10 mouse cellular contexts compared by ENCODE assay signal in genomic region chr8:114438236-114438635, GRCm38 (mm10). TPM values are rescaled to one million over a fixed set of nuclear protein-coding genes. Genes with fewer than 3 reads are reported as not detected.
DNase-seq lines count a peak whose midpoint lies in the region; ATAC-seq and TF ChIP-seq lines count a peak whose summit lies in the region.
"Had no signal": no experiment of that assay in that cellular context is flagged by ENCODE, and none has a peak within 500 bp of the region (broad histone marks: within the 10 kb centered on the region; RNA-seq: fewer than 3 reads in every experiment).

No protein-coding gene starts in this region.

- no peak overlapping the region for H3K9ac ChIP-seq in forebrain, postnatal 0 days
- H3K9ac ChIP-seq in forebrain, embryonic 16.5 days (replicated peaks; ENCODE audit: low read depth, low read length), result no peak overlapping the region
- H3K9ac ChIP-seq in lung, postnatal 0 days (replicated peaks; ENCODE audit: low read depth), result no peak overlapping the region
- H3K9ac ChIP-seq: liver, embryonic 15.5 days had no signal

- no peak overlapping the region for H3K27ac ChIP-seq in forebrain, postnatal 0 days (ENCODE audit: low read depth, low read length)
- H3K27ac ChIP-seq in forebrain, embryonic 16.5 days (ENCODE audit: low read length), result no peak overlapping the region
- H3K27ac ChIP-seq in thymus, adult 2 months (ENCODE audit: control insufficient read depth, insufficient read depth, low read length), result no peak overlapping the region
- H3K27ac ChIP-seq in lung, postnatal 0 days (ENCODE audit: low read length), result no peak overlapping the region
- H3K27ac ChIP-seq: liver, embryonic 15.5 days had no signal

- no peaks in the 10 kb centered on the region; the same call in 1 of the 2 replicates for H3K4me1 ChIP-seq in forebrain, postnatal 0 days (ENCODE audit: insufficient read depth)
- H3K4me1 ChIP-seq in forebrain, embryonic 16.5 days (replicated peaks; ENCODE audit: control insufficient read depth, insufficient read depth, low read length), result peaks cover 10% of the 10 kb centered on the region
- peaks cover 6% of the 10 kb centered on the region for H3K4me1 ChIP-seq in thymus, adult 2 months (replicated peaks; ENCODE audit: control insufficient read depth, insufficient read depth, low read length)
- H3K4me1 ChIP-seq in lung, postnatal 0 days (ENCODE audit: insufficient read depth, low read depth, low read length), result no peaks in the 10 kb centered on the region; the same call in 1 of the 2 replicates

- no peak for TF ChIP-seq EP300 in lung, postnatal 0 days (IDR thresholded peaks at IDR 0.05)

- no peak overlapping the region for H3K4me3 ChIP-seq in forebrain, postnatal 0 days (ENCODE audit: low read depth, low read length)
- no peak overlapping the region for H3K4me3 ChIP-seq in forebrain, embryonic 16.5 days (replicated peaks; ENCODE audit: low read length)
- no peak overlapping the region for H3K4me3 ChIP-seq in thymus, adult 2 months (ENCODE audit: control insufficient read depth, insufficient read depth, low read length)
- H3K4me3 ChIP-seq in lung, postnatal 0 days (ENCODE audit: low read depth, low read length), result no peak overlapping the region

- no peak for TF ChIP-seq POLR2A in thymus, adult 2 months (IDR thresholded peaks at IDR 0.05; ENCODE audit: control insufficient read depth, extremely low read depth, insufficient read depth, low read length, poor library complexity)

- ATAC-seq in forebrain, postnatal 0 days, result no peak
- no peak for ATAC-seq in forebrain, embryonic 16.5 days
- no peak for ATAC-seq in lung, postnatal 0 days

- no peaks in the 10 kb centered on the region for H3K27me3 ChIP-seq in forebrain, postnatal 0 days (ENCODE audit: insufficient read depth, low read length)
- no peaks in the 10 kb centered on the region for H3K27me3 ChIP-seq in forebrain, embryonic 16.5 days (replicated peaks; ENCODE audit: control insufficient read depth, insufficient read depth, low read length)
- H3K27me3 ChIP-seq in thymus, adult 2 months (ENCODE audit: control insufficient read depth, insufficient read depth, low read length), result no peaks in the 10 kb centered on the region
- H3K27me3 ChIP-seq in lung, postnatal 0 days (replicated peaks; ENCODE audit: insufficient read depth, low read length), result no peaks in the 10 kb centered on the region
- H3K27me3 ChIP-seq: liver, embryonic 15.5 days had no signal

- 5% methylated on average over 6 of the region's 6 CpGs for WGBS in forebrain, postnatal 0 days
- 9% methylated on average over 6 of the region's 6 CpGs for WGBS in forebrain, embryonic 16.5 days
- WGBS in thymus, adult 2 months, result 10% methylated on average over 6 of the region's 6 CpGs
- 9% methylated on average over 6 of the region's 6 CpGs for WGBS in lung, postnatal 0 days

- peak; percentile 91 for TF ChIP-seq CTCF in forebrain, postnatal 0 days (IDR thresholded peaks at IDR 0.05; ENCODE audit: low read depth)
- TF ChIP-seq CTCF in thymus, adult 2 months (IDR thresholded peaks at IDR 0.05; ENCODE audit: borderline replicate concordance, control insufficient read depth, extremely low read depth, insufficient read depth, low read length, poor library complexity), result no peak
- peak; percentile 88 for TF ChIP-seq CTCF in lung, postnatal 0 days (IDR thresholded peaks at IDR 0.05)

- DNase-seq in forebrain, postnatal 0 days, result peak; percentile 79
- DNase-seq in thymus, adult 2 months, result peak; percentile 58
- DNase-seq in thymus, adult 18-20 months, result no peak
- DNase-seq in cerebellum, postnatal 14 days, result peak; percentile 78 to 83
- DNase-seq in kidney, adult 8-10 months, result peak; percentile 23 to 60
- peak; percentile 70 for DNase-seq in lung, postnatal 0 days (ENCODE audit: low spot score)
- DNase-seq in spleen, postnatal 14 days (ENCODE audit: low spot score in 2 of 2), result peak; percentile 14 to 48

- no peak overlapping the region for H3K4me2 ChIP-seq in forebrain, postnatal 0 days (ENCODE audit: low read depth)
- H3K4me2 ChIP-seq in forebrain, embryonic 16.5 days (ENCODE audit: low read length), result no peak overlapping the region
- H3K4me2 ChIP-seq in lung, postnatal 0 days (replicated peaks; ENCODE audit: low read depth, low read length), result no peak overlapping the region

- H3K36me3 ChIP-seq in forebrain, postnatal 0 days (ENCODE audit: insufficient read depth), result no peaks in the 10 kb centered on the region
- H3K36me3 ChIP-seq in forebrain, embryonic 16.5 days (ENCODE audit: control insufficient read depth, insufficient read depth), result no peaks in the 10 kb centered on the region
- H3K36me3 ChIP-seq in thymus, adult 2 months (ENCODE audit: control insufficient read depth, insufficient read depth, low read length), result no peaks in the 10 kb centered on the region
- H3K36me3 ChIP-seq in lung, postnatal 0 days (ENCODE audit: insufficient read depth, low read length), result no peaks in the 10 kb centered on the region
- H3K36me3 ChIP-seq: liver, embryonic 15.5 days had no signal

- no peaks in the 10 kb centered on the region for H3K9me3 ChIP-seq in forebrain, postnatal 0 days (ENCODE audit: low read length)
- H3K9me3 ChIP-seq in forebrain, embryonic 16.5 days (ENCODE audit: control insufficient read depth, low read length), result no peaks in the 10 kb centered on the region
- no peaks in the 10 kb centered on the region for H3K9me3 ChIP-seq in lung, postnatal 0 days (ENCODE audit: low read length)
- H3K9me3 ChIP-seq: liver, embryonic 15.5 days had no signal

RNA-seq across cellular contexts. Expression of gene Wwox, which starts 1.2 kb away (rescaled TPM):
- total RNA-seq in forebrain, postnatal 0 days (2014; rRNA removed), result 10.7 and 17.3 TPM in 2 replicates
- 11.9 and 13.2 TPM in 2 replicates for polyA plus RNA-seq in forebrain, postnatal 0 days (2015; fragmentation: Nextera tagmentation; extraction: Ambion mirVana)
- 9.6 and 11.4 TPM in 2 replicates for polyA plus RNA-seq in forebrain, embryonic 16.5 days (2015; fragmentation: Nextera tagmentation; extraction: Ambion mirVana)
- 8.4 and 8.8 TPM in 2 replicates for polyA plus RNA-seq in thymus, adult 2 months (2012; rRNA removed)
- polyA plus RNA-seq in lung, postnatal 0 days (2015; fragmentation: Nextera tagmentation; extraction: Ambion mirVana), result 8.6 and 11.6 TPM in 2 replicates

RNA-seq across cellular contexts. Expression of gene Clec3a, which starts 20.4 kb away (rescaled TPM):
- 1.5 TPM in 1 of 2 replicates, not detected in the other for total RNA-seq in forebrain, postnatal 0 days (2014; rRNA removed)
- polyA plus RNA-seq in forebrain, postnatal 0 days (2015; fragmentation: Nextera tagmentation; extraction: Ambion mirVana), result not detected in 2 replicates
- polyA plus RNA-seq in forebrain, embryonic 16.5 days (2015; fragmentation: Nextera tagmentation; extraction: Ambion mirVana), result 0.76 TPM in 1 of 2 replicates, not detected in the other
- not detected in 2 replicates for polyA plus RNA-seq in thymus, adult 2 months (2012; rRNA removed)
- polyA plus RNA-seq in lung, postnatal 0 days (2015; fragmentation: Nextera tagmentation; extraction: Ambion mirVana), result not detected in 2 replicates
- total RNA-seq: common myeloid progenitor, adult 5-6 weeks had no signal
- polyA plus RNA-seq: liver, embryonic 15.5 days had no signal

Comparison
In these comparisons a context has a peak if more than half of its experiments do, and no peak if none do; other contexts are left out.
1. DNase-seq: peak in forebrain, postnatal 0 days (single experiment), thymus, adult 2 months (single experiment), cerebellum, postnatal 14 days (2 of 2), kidney, adult 8-10 months (2 of 2), lung, postnatal 0 days (single experiment) and spleen, postnatal 14 days (2 of 2); none in thymus, adult 18-20 months (0 of 2).